11 mouse cellular contexts compared by ENCODE assay signal in the genomic region with DNA sequence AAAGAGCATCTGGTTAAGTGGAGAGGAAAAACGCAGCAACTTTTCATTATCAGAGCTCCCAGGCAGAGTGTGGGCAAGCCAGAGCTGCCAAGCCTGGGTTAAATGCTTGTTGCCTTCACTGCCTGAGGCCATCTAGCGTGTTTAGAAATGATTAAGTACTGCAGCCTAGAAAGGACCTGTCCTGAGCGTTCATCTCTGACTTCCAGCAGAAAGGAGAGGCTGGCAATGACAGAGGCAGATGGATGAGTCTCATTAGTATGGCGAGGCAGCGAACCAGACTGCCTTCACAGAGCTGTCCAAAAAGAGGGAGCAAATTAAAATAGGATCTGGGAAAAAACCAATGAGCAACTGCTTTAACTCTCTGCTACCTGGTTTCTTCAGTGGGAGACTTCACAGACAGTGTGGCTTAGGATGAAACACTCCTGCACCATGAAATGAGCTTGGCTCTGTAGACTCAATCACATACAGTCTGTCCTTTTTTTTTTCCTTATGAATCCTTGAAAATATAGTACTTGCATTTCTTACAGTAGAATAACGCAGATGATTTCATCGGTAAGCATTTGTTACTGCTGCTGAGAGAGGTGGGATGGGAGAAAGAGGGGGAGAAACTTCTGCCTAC.
A peak's percentile ranks its signal among the peaks of the same experiment; 100 is the strongest.
DNase-seq lines count a peak whose midpoint lies in the region; ATAC-seq lines count a peak whose summit lies in the region.
"Had no signal": no experiment of that assay in that cellular context is flagged by ENCODE, and none has a peak within 500 bp of the region (broad histone marks: within the 10 kb centered on the region; RNA-seq: fewer than 3 reads in every experiment).

No protein-coding gene starts in this region.

- ATAC-seq in midbrain, embryonic 13.5 days = peak; percentile 55; the same call in 1 of the 2 replicates
- no peak for ATAC-seq in intestine, embryonic 15.5 days
- ATAC-seq: inflammation-experienced regulatory T-cells, adult 6 months had no signal

- H3K4me3 ChIP-seq in midbrain, embryonic 13.5 days (replicated peaks) = no peak overlapping the region
- no peak overlapping the region for H3K4me3 ChIP-seq in intestine, embryonic 15.5 days (replicated peaks)

- H3K4me2 ChIP-seq in midbrain, embryonic 13.5 days (replicated peaks) = no peak overlapping the region
- no peak overlapping the region for H3K4me2 ChIP-seq in intestine, embryonic 15.5 days (replicated peaks)

- no peaks in the 10 kb centered on the region for H3K27me3 ChIP-seq in midbrain, embryonic 13.5 days
- H3K27me3 ChIP-seq in intestine, embryonic 15.5 days (replicated peaks) = no peaks in the 10 kb centered on the region

- H3K27ac ChIP-seq in midbrain, embryonic 13.5 days = no peak overlapping the region
- H3K27ac ChIP-seq in intestine, embryonic 15.5 days = no peak overlapping the region

- peak; percentile 28 to 29 for DNase-seq in right cerebral cortex, postnatal 10 days (ENCODE audit: low spot score in 2 of 2)
- no peak for DNase-seq in right cerebral cortex, postnatal 14 days
- peak; percentile 36 for DNase-seq in forelimb bud, embryonic 11.5 days (ENCODE audit: low read depth, low spot score)
- no peak for DNase-seq in natural killer cell, adult 2 months (ENCODE audit: low spot score in 2 of 2)
- no peak for DNase-seq in spleen, postnatal 36 days (ENCODE audit: low spot score in 2 of 2)
- DNase-seq: lung, adult 18-20 months; right cerebral cortex, postnatal 4 days; thymus, postnatal 14 days had no signal

- WGBS in midbrain, embryonic 13.5 days = 50% methylated on average over 7 of the region's 7 CpGs
- 40% methylated on average over 7 of the region's 7 CpGs for WGBS in intestine, embryonic 15.5 days

- H3K9me3 ChIP-seq in midbrain, embryonic 13.5 days = no peaks in the 10 kb centered on the region
- H3K9me3 ChIP-seq in intestine, embryonic 15.5 days = no peaks in the 10 kb centered on the region

- no peak overlapping the region for H3K9ac ChIP-seq in midbrain, embryonic 13.5 days (replicated peaks)
- no peak overlapping the region for H3K9ac ChIP-seq in intestine, embryonic 15.5 days

- H3K36me3 ChIP-seq in midbrain, embryonic 13.5 days = no peaks in the 10 kb centered on the region
- no peaks in the 10 kb centered on the region for H3K36me3 ChIP-seq in intestine, embryonic 15.5 days

- H3K4me1 ChIP-seq in midbrain, embryonic 13.5 days (replicated peaks) = peaks cover 9% of the 10 kb centered on the region
- no peaks in the 10 kb centered on the region for H3K4me1 ChIP-seq in intestine, embryonic 15.5 days (replicated peaks)

Comparison
In these comparisons a context has a peak if more than half of its experiments do, and no peak if none do; other contexts are left out.
1. DNase-seq: peak in right cerebral cortex, postnatal 10 days (2 of 2) and forelimb bud, embryonic 11.5 days (single experiment); none in right cerebral cortex, postnatal 14 days (single experiment), natural killer cell, adult 2 months (0 of 2) and spleen, postnatal 36 days (0 of 2).